Mouse (Mus musculus): ENCODE results near the gene Gh.

Gene Gh

DNA sequence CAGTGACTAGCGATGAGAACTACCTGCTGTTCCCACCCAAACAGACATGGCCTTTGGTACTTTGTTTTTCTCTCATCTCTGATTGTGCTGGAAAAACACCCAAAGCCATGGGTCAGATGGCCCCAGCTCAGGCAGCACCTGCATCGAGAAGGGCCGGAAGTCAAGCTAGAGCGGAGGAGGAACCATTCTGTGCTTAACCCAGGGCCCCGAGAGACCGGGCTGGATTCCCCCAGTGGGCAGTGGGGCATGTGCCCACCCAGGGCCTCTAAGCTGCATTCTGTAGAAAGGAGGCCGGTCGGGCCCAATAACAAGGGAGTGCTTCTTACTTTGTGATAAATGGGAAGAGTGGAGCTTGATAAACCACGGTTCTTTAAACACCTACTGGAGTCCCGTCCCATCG, 6.5 kb upstream of the Gh start:
- no peak for DNase-seq (ENCODE audit: low read depth, low spot score)

DNA sequence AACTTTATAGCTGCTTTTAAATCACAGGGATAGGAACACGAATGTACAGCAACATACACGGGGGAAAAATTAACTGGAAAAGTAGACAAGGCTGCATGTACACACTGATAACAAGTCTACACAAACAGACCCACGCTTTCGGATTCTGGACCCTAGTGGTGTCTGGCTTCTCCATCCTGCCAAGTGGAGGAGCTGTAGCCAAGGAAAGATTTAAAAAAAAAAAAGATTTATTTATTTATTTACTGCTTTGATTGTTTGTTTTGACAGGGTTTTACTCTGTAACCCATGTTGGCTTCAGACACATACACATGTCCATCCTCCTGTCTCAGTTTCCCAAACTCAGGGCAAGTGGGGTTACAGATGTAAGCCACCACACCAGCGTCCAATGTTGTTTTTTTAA, 5.8 kb upstream of the Gh start:
- no peak for DNase-seq (ENCODE audit: low read depth, low spot score)

GRCm38 (mm10) chr11:106306758-106307157, 5.1 kb upstream of the Gh start:
- DNase-seq (ENCODE audit: low read depth, low spot score), result no peak

DNA sequence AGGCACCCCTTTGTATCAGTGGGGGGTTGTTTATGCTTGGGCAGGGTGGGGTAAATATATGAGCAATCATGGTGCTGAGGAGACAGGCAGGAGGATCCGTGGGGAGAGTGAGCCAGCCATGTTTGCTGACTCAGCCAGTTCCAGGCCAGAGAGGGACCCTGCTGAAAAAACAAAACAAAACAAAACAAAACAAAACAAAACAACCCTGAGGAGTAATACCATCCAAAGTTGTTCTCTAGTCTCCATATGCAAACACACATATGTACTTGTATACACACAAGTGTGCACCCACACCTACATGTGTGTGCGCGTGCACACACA, 4.4 kb upstream of the Gh start:
- no peak for DNase-seq (ENCODE audit: low read depth, low spot score)

- DNase-seq (ENCODE audit: low read depth, low spot score), result no peak
These were observed 3.8 kb upstream of the Gh start for GRCm38 (mm10) chr11:106305348-106306064.

- peak; percentile 47 for DNase-seq (ENCODE audit: low read depth, low spot score)
These were observed 969 bp upstream of the Gh start for GRCm38 (mm10) chr11:106302634-106303033.

- no peak for DNase-seq (ENCODE audit: low read depth, low spot score)
These were observed 9.8 kb downstream of the Gh start for GRCm38 (mm10) chr11:106291861-106292260.

DNA sequence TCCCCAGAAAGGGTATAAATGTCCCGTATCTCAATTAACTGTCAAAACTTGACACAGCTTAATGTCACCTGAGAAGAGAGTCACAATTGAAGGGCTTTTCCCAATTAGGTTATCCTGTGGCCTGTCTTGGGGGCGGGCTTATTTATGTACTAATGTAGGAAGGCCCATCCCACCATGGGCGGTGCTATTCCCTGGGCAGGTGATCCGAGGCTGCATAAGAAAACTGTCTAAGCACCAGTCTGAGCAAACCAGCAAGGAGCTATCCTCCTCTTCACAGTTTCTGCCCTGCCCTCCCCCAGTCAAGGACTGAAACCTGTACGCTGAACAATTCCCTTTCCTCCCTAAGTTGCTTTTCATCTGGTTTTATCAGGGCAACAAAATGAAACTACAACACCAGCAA, 11.3 kb downstream of the Gh start:
- DNase-seq (ENCODE audit: low read depth, low spot score), result no peak

- no peak for DNase-seq (ENCODE audit: low read depth, low spot score)
These were observed 12.3 kb downstream of the Gh start for GRCm38 (mm10) chr11:106289369-106289768.

GRCm38 (mm10) chr11:106286987-106287386, 14.7 kb downstream of the Gh start:
- no peak for DNase-seq (ENCODE audit: low read depth, low spot score)

GRCm38 (mm10) chr11:106286206-106286605, 15.5 kb downstream of the Gh start:
- no peak for DNase-seq (ENCODE audit: low read depth, low spot score)

GRCm38 (mm10) chr11:106284126-106284525, 17.5 kb downstream of the Gh start:
- DNase-seq (ENCODE audit: low read depth, low spot score), result no peak

DNA sequence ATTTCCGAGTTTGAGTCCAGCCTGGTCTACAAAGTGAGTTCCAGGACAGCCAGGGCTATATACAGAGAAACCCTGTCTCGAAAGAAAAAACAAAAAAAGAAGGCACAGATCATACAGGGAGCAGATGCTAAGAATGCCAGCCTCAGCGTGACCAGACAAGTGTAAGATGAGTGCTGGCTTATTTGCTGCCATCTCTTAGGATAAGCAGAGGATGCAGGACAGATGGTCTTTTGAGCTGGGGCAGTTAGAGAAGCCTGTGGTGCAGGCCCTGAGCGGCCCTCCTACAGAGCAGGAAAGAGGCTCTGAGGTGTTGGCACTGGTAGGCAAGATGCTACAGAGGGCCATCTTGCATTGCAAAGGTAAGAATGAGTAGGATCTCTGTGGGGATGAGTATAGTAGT, 18.3 kb downstream of the Gh start:
- DNase-seq (ENCODE audit: low read depth, low spot score), result no peak

- DNase-seq (ENCODE audit: low read depth, low spot score), result no peak
These were observed 19.2 kb downstream of the Gh start for GRCm38 (mm10) chr11:106282452-106282851.

DNA sequence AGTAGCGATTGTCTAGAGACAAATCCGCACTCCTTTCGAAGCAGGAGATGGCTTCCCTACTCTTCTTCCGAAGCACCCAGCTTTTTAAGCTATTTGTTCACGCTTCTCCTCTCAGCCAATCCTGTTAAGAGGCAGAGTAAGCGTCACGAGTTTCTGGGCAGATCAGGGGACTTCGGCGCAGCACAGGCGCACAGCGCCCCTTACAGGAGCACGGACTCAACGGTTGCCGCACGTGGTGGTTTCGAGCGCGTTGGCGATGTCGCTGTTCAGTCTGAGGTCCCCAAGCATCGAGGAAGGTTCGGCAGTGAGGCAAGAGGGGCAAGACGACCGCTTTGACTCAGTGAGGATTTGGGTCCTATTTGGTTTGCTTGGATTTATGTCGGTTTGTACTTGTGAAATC, 25.2 kb downstream of the Gh start, which contains the start of gene Tcam1:
TSS of gene Tcam1 (plus strand) at position 219 of the 400 bp plus-strand sequence.
- DNase-seq (ENCODE audit: low read depth, low spot score), result peak; percentile 79

- DNase-seq (ENCODE audit: low read depth, low spot score), result no peak
These were observed 26.7 kb downstream of the Gh start for GRCm38 (mm10) chr11:106274971-106275411.

DNA sequence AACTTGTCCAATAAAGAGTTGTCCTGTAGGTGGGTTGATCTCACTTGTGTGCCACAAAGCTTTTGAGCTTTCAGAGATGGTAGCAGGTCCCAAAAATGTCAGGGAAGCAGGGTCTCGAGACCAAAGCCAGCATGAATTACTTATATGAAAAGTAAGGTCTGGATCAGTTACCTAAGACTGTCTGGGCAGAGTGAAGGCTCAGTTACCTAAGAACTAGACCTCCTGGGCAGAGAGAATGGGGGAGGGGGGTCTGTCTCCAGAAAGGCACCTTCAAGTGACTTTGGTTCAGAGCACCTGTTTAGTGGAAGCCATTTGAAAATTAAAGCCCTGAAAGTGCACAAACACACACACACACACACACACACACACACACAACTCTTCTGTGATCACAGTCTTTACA, 27.3 kb downstream of the Gh start:
- DNase-seq (ENCODE audit: low read depth, low spot score), result no peak

DNA sequence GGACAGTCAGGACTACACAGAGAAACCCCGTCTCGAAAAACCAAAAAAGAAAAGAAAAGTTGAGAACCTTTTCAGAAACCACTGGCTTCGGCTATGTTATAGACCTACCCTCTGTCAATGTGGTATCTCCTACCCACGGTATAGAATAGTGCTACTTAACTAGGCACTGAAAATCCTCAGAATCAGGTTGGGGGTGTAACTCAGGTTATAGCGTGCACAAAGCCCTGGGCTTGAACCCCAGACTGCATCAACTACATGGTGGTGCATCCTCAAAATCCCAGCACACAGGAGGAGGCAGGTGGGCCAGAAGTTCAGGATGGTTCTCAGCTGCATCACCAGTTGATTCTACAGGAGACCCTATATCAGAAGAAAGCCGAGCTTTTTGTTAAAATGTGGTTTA, 27.9 kb downstream of the Gh start:
- no peak for DNase-seq (ENCODE audit: low read depth, low spot score)

- no peak for DNase-seq (ENCODE audit: low read depth, low spot score)
These were observed 28.4 kb downstream of the Gh start for GRCm38 (mm10) chr11:106273311-106273684.

DNA sequence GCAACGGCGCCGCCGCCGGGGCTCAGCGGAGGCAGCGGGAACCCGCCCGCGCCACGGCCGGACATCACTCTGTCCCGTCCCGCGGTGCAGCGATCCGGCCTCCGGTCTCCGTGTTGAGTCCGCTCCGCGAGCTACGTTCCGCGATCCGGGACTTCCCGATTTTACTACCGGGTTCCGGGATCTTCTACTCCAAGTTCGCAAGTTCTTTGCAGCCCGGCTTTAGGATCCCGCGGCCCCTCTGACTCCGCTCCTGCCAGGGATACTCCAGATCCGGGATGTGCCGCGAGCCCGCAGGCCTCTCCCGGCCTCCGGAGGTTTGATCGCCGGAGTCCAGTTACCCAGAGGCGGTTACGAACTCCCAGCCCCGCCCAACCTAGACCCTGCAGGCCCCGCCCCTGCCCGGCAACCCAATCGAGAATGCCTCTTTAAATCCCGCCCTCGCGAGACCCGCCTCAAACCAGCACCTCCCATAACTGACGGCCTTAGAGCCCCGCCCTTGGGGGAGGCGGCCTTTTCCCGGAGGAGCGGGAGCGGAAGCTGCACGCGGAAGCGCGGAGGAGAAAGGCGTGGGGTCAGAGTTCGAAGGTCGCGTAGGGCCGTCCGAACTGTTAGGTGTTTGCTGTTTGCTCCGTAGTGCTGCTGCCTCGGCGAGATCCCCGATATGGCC, 28.9 kb downstream of the Gh start, which contains the start of gene Smarcd2:
TSS of gene Smarcd2 (minus strand) at position 329 of the 667 bp plus-strand sequence.
- DNase-seq (ENCODE audit: low read depth, low spot score), result peak; percentile 93

GRCm38 (mm10) chr11:106271794-106272643, 29.6 kb downstream of the Gh start:
- no peak for DNase-seq (ENCODE audit: low read depth, low spot score)

- no peak for DNase-seq (ENCODE audit: low read depth, low spot score)
These were observed 30.4 kb downstream of the Gh start for GRCm38 (mm10) chr11:106271131-106271793.
